Mouse (Mus musculus) cerebral cortex, adult 2 months (tissue): ENCODE data around the gene Rasl10b.

Experiments used
- WGBS: fragments of 180-500 bp; shearing (Covaris S2); methylation state at CpG from one replicate; pipeline ENCODE4 v1.1.7; 2018; 5-methylcytosine and 5-hydroxymethylcytosine counted together

The Rasl10b gene

GRCm38 (mm10) chr11:83467120-83467652 lies 58.2 kb downstream of the Rasl10b start:
- 42% methylated on average over 11 of the region's 11 CpGs for WGBS

- WGBS: 56% methylated on average over 3 of the region's 3 CpGs
These were observed 59.8 kb downstream of the Rasl10b start for GRCm38 (mm10) chr11:83468765-83469164.
